Mouse (Mus musculus) mouse embryonic stem cell (cell line): ENCODE measurements around the gene Vmo1.
"Not testable (repeated sequence)": the region's sequence is repeated elsewhere in the genome, so short reads cannot be mapped to it uniquely, and the experiment has no call there.

Experiments used
- in situ Hi-C, 2 experiments: fragments of 300-500 bp; cut with MboI; formaldehyde crosslinking; loops; 1 replicate in 1 of 2; 3 replicates in 1 of 2; pipeline ENCODE4 v1.14.3; 2019 to 2020; ENCODE audit warnings: low sequenced_read_pairs in 2 of 2, low pct_unique_long_range_greater_than_20kb in 1 of 2, mixed read lengths in 1 of 2; ENCODE audit not compliant: unreplicated experiment in 1 of 2

The Vmo1 gene

GRCm38 (mm10) chr11:70514288-70514687, at the start of gene Vmo1:
Gene Vmo1, minus strand, starts transcription at chr11:70514616.
- in situ Hi-C loops: no loop called here

- in situ Hi-C loops: no loop called here
Observed at GRCm38 (mm10) chr11:70563470-70564275, 49.3 kb upstream of the Vmo1 start.

DNA sequence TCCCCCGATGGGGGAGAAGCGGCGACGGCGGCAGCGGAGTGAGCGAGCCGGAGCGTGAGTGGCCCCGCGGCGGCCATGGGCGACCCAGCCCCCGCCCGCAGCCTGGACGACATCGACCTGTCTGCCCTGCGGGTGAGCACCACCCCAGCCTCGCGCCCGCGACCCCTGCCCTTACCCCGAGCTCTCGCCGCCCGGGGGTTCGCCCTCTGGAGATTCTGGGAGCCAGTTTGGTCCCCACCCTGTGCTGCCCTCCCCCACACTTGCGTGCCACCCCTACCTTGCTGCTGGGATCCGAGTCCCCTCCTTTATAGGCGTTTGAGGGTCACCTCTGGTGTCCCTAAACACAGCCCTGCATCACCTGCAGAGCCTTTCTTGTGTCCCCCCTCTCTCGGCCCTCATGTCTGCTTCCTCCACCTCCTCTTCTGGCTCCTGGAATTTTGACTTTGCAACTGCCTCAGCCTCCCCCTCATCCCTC, 48.6 kb upstream of the Vmo1 start:
- in situ Hi-C loops: no loop called here

- in situ Hi-C loops: no loop called here
Observed at GRCm38 (mm10) chr11:70562287-70562994, 48.0 kb upstream of the Vmo1 start, which contains the start of gene Mink1. Gene Mink1, plus strand, starts transcription at chr11:70562881.

- in situ Hi-C loops: no loop called here
Observed at GRCm38 (mm10) chr11:70561937-70562286, 47.5 kb upstream of the Vmo1 start.

DNA sequence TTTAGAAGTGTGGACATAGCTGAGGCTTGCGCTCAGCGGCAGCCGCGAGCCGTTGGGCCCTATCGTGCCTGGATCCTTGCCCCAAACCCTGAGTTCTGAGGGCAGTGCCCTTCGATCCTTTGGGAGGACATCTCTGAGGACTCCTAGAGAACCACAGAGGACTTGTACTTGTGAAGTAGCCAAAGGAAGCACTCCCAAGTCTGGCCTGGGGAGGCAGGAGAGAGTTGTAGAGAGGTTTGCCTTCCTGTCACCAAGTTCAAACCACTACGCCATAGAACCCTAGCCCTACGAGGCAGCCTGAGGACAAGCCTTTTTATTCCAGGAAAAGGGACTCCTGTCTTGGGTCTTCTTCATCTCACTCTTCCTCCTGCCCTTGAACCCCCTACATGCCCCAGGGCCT, 43.1 kb upstream of the Vmo1 start:
- in situ Hi-C loops: no loop called here

DNA sequence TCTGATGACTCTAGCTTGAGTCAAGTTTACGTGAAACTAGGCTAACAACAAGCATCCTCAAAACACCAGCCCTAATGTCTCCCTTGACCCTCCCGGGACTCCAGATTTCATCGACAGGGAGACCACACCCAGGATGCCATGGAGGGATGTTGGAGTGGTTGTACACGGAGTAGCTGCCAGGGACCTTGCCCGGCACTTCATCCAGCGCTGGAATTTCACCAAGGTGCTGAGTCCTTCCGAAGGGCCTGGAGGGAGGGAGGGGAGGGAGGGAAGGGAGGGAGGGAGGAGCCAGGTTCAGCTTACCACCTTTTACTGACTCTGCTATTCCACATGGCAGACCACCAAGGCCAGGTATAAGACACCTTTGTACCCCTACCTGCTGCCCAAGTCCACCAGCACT, 39.5 kb upstream of the Vmo1 start:
- in situ Hi-C loops: no loop called here

- in situ Hi-C loops: no loop called here
Observed at GRCm38 (mm10) chr11:70551526-70551925, 37.1 kb upstream of the Vmo1 start.

- in situ Hi-C loops: no loop called here
Observed at GRCm38 (mm10) chr11:70544496-70544895, 30.1 kb upstream of the Vmo1 start.

DNA sequence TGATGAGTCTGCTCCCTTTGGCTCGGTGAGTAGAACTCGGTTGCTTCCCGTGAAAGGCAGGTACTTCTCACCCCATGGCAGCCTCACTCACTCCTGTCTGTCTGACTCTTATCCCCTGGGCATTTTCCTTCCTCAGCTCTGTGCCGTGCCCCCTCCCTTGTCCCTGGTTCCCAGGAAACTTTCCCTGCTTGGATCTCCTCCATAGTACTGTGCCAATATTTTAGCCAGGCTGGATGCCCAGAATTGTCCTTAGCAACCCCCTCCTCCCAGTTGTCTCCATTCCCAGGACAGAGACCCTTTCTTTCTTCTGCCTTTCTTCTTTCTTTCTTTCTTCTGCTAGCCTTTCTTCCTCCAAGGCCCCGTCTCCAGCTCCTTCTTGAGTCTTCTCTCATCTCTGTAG, 27.0 kb upstream of the Vmo1 start:
- in situ Hi-C loops: no loop called here

- in situ Hi-C loops: no loop called here
Observed at GRCm38 (mm10) chr11:70540928-70541327, 26.5 kb upstream of the Vmo1 start.

GRCm38 (mm10) chr11:70539877-70540587, 25.6 kb upstream of the Vmo1 start, which contains the start of gene Pld2:
Gene Pld2, plus strand, starts transcription at chr11:70540064.
- in situ Hi-C loops: no loop called here

DNA sequence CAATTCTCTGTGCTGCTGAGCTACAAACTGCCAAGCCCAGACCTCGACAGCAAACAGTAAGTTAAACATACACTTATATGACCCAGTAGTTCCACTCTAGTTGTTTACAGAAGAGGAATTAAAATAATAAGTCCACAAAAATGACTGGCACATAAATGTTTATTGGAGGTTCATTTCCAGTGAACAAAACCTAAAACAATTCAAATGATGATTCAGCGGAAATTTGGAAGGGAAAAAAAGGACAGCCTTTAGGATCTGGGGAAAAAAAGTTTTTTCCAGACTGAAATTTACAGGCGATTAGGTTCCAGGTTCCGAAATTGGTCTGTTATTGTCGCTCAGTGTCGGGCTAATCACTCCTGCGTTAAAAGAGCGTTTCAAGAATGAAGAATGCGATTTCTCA, 25.0 kb upstream of the Vmo1 start:
- in situ Hi-C loops: no loop called here

DNA sequence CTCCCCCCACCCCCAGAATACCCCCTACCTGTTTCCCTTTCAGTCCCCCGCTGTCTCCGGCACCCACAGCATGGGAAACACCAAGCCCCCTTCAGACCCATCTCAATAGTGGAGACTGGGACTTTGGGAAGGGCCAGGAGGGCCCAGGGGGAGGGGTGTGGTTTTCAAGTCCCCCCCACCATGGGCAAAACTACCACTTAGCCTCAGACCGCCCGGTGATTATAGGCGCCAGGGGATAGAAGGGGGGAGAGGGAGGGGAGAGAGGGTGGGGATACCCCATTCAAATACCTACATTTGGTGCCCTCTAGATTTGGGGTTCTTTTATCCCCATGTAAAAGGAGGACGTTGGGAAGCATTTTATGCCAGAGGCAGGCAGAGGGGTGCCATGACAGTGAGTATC, 18.4 kb upstream of the Vmo1 start, which contains the start of gene Gm40193:
Gm40193 (minus strand) TSS at position 101 of the 400 bp plus-strand sequence.
- in situ Hi-C loops: no loop called here

DNA sequence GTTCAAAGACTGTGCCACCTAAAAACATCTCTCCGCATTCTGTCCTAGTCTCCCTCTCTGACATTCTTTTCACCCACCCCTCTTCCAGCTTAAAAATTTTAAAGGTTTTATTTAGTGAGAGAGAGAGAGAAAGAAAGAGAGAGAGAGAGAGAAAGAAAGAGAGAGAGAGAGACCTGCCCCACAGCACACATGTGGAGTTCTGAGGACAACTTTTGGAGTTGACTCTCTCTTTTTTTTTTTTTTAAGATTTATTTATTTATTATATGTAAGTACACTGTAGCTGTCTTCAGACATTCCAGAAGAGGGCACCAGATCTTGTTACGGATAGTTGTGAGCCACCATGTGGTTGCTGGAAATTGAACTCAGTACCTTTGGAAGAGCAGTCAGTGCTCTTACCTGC, 16.6 kb upstream of the Vmo1 start:
- in situ Hi-C loops: not testable (repeated sequence)

GRCm38 (mm10) chr11:70528610-70529009, 14.2 kb upstream of the Vmo1 start:
- in situ Hi-C loops: loop anchor here (5.0 to 10.0 kb wide), 2 partner anchors 86 to 89 kb away; partner anchors contain the start of genes 4930544D05Rik (in 2 of the 2) and Chrne (in 2 of the 2)

DNA sequence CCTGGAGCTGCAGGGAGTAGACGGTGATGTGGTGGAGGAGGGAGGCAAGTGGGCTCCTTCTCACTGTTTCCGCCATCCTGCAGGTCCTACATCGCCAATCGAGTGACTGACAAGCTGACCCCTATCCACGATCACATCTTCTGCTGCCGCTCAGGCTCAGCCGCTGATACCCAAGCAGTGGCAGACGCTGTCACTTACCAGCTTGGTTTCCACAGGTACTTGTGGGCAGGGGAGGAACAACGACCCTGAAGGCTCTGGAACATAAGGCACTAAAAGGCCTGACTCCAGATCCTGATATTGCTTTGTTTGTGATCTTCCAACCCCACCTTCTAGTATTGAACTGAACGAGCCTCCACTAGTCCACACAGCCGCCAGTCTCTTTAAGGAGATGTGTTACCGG, 11.8 kb upstream of the Vmo1 start:
- in situ Hi-C loops: loop anchor here (5.0 to 10.0 kb wide), 2 partner anchors 89 to 91 kb away; partner anchors contain the start of genes 4930544D05Rik (in 2 of the 2) and Chrne (in 2 of the 2)

GRCm38 (mm10) chr11:70525726-70526125, 11.3 kb upstream of the Vmo1 start:
- in situ Hi-C loops: loop anchor here (5.0 to 10.0 kb wide), 2 partner anchors 89 to 92 kb away; partner anchors contain the start of genes 4930544D05Rik (in 2 of the 2) and Chrne (in 2 of the 2)
